Mouse (Mus musculus) B cell, adult 62 days (primary cell): ENCODE measurements around the gene Pebp1. TPM values are rescaled to one million over a fixed set of nuclear protein-coding genes. Genes with fewer than 3 reads are reported as not detected.

Experiments
- total RNA-seq: library from RNA; stranded (reverse); gene quantifications from 4 replicates; pipeline ENCODE4 v1.2.4, GENCODE M21; 2023

The Pebp1 gene
- 105 to 112 TPM (median 108 TPM) in 4 replicates for total RNA-seq

GRCm38 (mm10) chr5:117286831-117287822 is at the start of gene Pebp1:
TSS of gene Pebp1 (minus strand) at chr5:117287625.

GRCm38 (mm10) chr5:117318741-117319629 is 31.6 kb upstream of the Pebp1 start, which contains the start of gene Vsig10:
TSS of gene Vsig10 (plus strand) at chr5:117319083.

Other genes with a start within 250 kb of the Pebp1 start
- gene Suds3, start 171.5 kb downstream of the Pebp1 start, total RNA-seq, result 68.0 to 77.2 TPM (median 73.8 TPM) in 4 replicates
- gene Taok3, start 167.5 kb downstream of the Pebp1 start, total RNA-seq, result 124 to 129 TPM (median 126 TPM) in 4 replicates
- 0.60 to 0.98 TPM (median 0.86 TPM) in 3 of 4 replicates, not detected in the other for gene Vsig10, start 31.5 kb upstream of the Pebp1 start, total RNA-seq
- gene Wsb2, start 69.7 kb upstream of the Pebp1 start, total RNA-seq, result 40.4 to 48.5 TPM (median 46.5 TPM) in 4 replicates
- gene Rfc5, start 101.4 kb upstream of the Pebp1 start, total RNA-seq, result 22.3 to 30.2 TPM (median 23.8 TPM) in 4 replicates
- gene Ksr2, start 126.4 kb upstream of the Pebp1 start, total RNA-seq, result 0.09 to 0.33 TPM (median 0.16 TPM) in 4 replicates